Mouse (Mus musculus): ENCODE measurements around the gene Srsf4.

Gene Srsf4

GRCm38 (mm10) chr4:131872672-131873292, 635 bp upstream of the Srsf4 start:
- no peak for DNase-seq (ENCODE audit: low spot score in 2 of 2)

GRCm38 (mm10) chr4:131874169-131874536, 736 bp downstream of the Srsf4 start:
- no peak for DNase-seq (ENCODE audit: low spot score in 2 of 2)

DNA sequence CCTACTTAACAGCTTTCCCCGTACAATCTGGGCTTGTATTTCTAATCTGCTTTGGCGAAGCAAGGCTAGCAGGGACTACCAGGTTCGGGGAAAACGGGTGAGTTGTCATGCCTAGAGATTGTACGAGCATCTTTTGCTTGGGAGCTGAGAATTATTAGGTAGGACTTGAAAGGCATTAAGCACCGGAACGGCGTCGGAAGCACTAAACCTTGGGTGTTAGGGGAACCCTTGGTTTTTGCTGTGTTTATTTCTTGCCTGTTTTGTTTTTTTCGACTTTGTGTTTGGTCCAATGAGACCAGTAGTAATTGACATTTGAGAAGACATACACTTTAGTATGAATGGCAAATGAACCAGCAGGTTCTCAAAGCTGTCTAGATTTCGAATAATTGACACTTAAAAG, 1.1 kb downstream of the Srsf4 start:
- no peak for DNase-seq (ENCODE audit: low spot score in 2 of 2)

- DNase-seq (ENCODE audit: low spot score in 2 of 2) = no peak
These were observed 1.8 kb downstream of the Srsf4 start for GRCm38 (mm10) chr4:131875242-131875641.

DNA sequence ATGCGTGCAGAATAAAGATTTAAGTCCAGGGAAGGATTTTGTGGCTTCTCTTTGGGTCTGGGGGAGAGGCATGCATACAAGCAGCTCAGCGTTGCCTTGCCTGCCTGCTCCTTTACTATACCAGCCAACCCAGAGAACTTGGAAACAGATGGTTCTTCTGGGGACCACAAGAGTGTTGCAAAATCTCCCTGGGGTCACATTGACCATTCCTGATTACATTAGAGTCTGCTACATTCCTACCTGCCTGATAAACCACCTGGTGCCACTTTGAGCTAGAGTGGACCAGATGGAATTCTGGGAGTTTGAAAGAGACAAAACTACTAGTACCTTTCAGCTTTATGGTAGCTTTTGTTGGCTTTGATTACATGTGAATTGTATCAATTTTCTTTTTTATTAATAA, 3.4 kb downstream of the Srsf4 start:
- no peak for DNase-seq (ENCODE audit: low spot score in 2 of 2)

DNA sequence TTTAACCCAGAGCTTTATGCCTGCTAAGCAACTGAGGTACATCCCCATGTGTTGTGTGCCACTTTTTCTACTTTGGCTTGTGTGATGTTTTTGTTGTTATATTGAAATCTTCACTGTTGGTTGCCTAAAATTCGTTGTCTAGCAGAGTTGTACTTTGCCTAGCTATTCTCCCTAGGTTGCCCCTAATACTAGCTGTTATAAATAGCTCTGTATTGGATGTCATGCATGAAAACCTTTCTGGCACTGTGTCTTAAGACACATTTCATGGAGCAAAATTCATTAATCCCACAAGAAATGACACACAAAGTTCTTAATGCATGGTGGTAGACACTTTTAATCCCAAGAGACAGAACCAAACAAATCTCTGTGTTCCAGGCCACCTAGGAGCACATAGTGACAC, 6.3 kb downstream of the Srsf4 start:
- DNase-seq (ENCODE audit: low spot score in 2 of 2) = no peak

DNA sequence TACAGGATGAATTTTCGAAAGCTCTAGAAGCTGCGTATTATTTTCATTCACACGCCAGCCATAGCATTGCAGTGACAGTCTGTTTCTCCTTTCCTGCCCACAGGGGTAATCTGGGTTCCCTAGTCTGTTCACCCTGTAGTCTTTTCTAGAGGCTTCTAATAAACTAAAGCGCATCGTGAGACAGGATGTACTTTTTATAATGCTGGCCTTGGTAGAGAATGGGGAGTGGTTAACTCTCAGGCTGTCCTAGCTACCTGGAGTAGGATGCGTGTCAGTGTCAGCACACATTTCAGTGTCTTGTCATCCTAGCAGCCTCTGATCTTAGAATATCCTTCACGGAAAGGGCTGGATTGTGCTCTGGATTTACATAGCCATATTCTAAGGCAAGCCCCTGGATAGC, 7.9 kb downstream of the Srsf4 start:
- no peak for DNase-seq (ENCODE audit: low spot score in 2 of 2)

DNA sequence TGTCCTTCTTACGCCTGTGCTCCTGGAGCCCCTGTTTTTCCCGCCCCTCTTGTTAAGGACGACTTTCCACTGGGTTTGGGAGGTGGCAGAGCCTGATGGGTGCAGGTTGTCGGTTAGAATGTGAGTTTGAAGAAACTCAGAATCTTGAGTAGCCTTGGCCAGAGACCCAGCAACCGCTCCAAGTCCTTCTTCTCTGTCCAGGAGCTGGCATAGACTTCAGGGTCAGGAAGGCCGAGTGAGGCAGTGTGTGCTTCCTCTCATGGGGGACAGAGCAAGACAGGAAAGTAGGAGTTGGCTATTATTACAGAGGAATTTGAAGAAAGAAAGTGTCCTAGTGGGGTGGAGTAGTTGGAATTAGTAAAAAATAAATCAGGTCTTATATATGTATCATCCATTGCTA, 10.2 kb downstream of the Srsf4 start:
- no peak for DNase-seq (ENCODE audit: low spot score in 2 of 2)

DNA sequence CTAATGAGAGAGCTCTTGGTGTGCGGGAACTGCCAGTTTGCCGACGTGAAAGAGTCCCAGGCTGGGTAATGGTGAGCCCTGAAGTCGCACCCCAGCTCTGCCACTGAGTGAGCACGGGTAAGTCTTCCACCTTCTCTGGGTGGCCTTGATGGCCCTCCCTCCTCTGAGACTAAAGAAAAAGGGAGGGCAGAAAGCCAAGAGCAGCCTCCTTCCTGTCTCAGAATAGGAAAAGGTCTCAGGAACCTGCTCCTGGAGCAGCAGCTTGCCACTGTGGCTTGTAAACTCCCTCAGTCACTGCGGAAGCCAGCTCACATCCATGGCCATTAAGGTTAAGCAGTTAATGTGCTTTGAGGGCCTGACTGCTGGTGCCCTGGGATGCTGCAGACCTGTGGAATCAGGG, 12.0 kb downstream of the Srsf4 start:
- no peak for DNase-seq (ENCODE audit: low spot score in 2 of 2)

DNA sequence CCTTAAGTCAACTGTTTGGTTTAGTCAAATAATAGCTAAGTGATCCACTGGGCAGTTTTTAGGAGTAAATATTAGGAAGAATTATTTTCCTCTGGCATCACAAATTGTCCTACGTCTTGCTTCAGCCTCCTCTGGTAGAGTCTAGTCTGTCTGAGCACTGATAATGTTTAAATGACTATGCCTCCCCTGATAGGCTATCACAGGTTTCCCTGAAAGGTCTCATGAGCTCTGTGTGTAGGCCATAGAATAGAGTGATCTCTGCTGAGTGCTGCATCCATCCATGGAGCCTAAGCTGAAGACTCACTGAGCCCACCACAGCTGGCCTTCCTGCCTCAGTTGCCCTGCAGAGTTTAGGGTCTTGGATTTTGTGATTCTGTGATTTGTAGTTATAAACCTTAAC, 15.1 kb downstream of the Srsf4 start:
- no peak for DNase-seq (ENCODE audit: low spot score in 2 of 2)

GRCm38 (mm10) chr4:131890692-131891091, 17.3 kb downstream of the Srsf4 start:
- no peak for DNase-seq (ENCODE audit: low spot score in 2 of 2)

DNA sequence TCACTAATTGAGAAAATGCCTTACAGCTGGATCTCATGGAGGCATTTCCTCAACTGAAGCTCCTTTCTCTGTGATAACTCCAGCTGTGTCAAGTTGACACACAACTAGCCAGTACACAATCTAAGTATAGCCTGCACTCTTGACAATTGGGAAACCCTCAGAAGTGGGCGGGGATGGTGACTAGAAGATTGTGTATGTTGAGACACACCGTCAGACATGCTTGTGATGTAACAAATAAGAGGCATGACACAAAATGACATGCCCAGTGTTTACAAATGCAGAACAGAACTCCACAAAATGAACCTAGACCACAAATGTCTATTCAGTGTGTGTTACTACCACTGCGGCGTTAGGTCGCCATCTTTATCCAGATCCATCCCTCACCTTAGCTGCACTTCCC, 23.7 kb downstream of the Srsf4 start:
- no peak for DNase-seq (ENCODE audit: low spot score in 2 of 2)

DNA sequence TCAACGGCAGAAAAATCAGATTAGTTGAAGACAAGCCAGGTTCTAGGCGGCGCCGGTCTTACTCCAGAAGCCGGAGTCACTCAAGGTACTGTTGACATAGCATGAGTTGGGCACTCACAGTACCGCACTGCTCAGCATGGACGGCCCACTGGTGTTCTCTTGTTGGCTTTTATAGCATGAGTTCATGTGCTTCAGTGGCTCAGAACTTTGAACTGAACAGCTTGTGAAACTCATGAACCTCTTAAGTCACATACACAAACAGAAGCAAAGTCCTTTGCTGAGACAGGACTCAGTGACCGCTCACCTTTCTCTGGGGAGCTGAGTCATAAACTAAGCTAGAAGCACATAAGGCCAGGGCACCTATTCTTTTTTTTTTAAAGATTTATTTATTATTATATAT, 24.4 kb downstream of the Srsf4 start:
- no peak for DNase-seq (ENCODE audit: low spot score in 2 of 2)

DNA sequence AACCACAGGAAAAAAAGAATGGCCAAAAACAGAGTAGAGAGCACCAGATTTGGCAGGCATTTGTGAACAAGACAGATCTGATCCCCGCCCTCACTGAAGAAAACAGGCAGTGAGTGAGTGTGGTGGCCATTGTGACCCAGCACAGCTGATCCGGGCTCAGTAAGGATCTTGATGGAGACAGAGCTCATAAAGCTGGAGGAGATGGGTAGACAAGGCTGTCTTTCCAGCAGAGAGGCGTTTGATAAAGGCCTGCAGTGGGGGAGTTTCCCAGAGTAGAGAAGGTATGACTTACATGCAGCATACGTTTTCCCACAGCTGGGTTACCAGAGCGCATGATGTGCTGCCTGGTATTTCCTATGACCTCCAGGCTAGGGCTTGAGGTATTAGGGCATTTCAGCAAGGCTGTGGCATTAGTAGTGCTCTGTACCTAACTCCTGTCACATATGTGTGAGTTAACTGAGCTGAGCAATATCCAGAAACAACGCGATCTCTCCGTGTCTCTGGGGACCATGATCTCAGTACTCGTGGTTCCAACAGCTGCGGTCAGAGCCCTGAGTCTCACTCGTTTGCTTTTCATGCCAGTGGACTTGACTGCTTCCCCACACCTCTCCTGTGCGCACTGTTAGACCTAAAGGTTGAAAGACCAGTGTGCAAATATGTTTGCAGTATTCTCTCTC, 25.2 kb downstream of the Srsf4 start:
- DNase-seq (ENCODE audit: low spot score in 2 of 2) = no peak

- DNase-seq (ENCODE audit: low spot score in 2 of 2) = no peak
These were observed 25.8 kb downstream of the Srsf4 start for GRCm38 (mm10) chr4:131899180-131899554.

DNA sequence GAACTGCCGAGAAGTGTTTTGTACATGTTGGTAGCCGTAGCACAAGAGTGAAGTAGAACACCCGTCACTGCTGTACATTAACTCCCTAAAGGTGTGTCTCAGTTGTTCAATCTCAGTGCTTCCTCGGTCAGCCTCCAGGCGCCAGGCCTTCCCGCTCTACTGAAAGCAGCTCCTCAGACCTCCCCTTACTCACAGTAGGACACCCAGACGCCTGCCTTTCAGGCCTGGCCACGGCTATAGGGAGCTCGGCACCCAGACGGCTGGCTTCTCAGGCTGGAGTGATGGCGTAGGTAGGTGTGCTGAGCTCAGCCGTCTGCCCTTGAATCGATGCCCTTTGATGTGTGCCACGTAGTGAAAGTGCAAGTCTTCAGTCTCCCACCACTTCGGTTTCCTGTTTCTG, 27.7 kb downstream of the Srsf4 start:
- no peak for DNase-seq (ENCODE audit: low spot score in 2 of 2)

- no peak for DNase-seq (ENCODE audit: low spot score in 2 of 2)
These were observed 31.1 kb downstream of the Srsf4 start for GRCm38 (mm10) chr4:131904478-131904877.

DNA sequence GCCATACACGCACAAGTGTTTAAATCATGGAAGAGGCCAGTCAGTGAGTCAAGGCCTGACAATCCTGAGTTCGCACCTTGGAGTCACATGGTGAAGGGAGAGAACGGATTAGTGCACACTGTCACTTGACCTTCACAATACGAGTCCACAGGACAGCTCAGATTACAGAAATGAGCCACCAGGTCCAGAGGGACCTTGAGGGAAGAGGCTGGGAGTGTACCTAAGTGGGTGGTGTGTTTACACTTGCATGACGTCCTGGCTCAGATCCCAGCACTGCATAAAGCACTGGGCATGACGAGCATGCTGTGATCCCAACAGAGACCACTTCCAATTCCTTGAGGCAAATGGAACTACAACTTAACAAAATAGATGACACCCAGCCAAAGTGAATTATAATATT, 33.0 kb downstream of the Srsf4 start:
- no peak for DNase-seq (ENCODE audit: low spot score in 2 of 2)

GRCm38 (mm10) chr4:131907912-131908311, 34.5 kb downstream of the Srsf4 start:
- DNase-seq (ENCODE audit: low spot score in 2 of 2) = no peak

GRCm38 (mm10) chr4:131910237-131910994, 37.0 kb downstream of the Srsf4 start:
- no peak for DNase-seq (ENCODE audit: low spot score in 2 of 2)

- no peak for DNase-seq (ENCODE audit: low spot score in 2 of 2)
These were observed 38.1 kb downstream of the Srsf4 start for GRCm38 (mm10) chr4:131911521-131911920.

GRCm38 (mm10) chr4:131913526-131913925, 40.1 kb downstream of the Srsf4 start:
- no peak for DNase-seq (ENCODE audit: low spot score in 2 of 2)

DNA sequence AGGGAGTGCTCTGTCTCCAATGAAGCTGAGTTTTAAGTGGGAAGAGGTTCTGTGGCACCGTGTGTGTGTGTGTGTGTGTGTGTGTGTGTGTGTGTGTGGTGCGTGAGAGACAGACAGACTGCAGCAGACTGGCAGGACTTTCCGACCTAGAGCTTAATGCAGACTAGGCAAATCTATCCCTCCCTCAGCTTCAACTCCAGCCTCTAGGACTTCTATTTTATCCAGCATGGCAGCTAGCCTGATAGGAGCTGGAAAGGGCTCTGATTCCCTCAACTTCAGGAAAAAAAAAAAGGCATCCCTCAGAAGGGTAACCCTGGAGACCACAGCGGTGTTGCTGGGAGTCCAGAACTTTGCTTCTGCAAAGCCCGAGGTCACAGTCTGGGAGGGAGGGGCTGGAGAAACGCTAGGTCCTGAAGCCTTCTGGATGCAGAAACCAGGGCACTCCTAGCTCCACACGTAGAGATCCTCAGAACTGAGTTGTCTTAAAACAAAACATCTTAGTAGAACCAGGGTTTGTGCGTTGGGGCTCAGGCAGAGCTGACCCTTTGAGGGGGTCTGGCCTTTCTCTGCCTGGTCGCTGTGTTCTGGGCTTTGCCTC, 40.7 kb downstream of the Srsf4 start:
- DNase-seq (ENCODE audit: low spot score in 2 of 2) = no peak

Data from natural killer cell, adult 2 months (primary cell).